Mouse (Mus musculus): ENCODE results near the gene Lef1. TPM values are rescaled to one million over a fixed set of nuclear protein-coding genes. Genes with fewer than 3 reads are reported as not detected.
A peak's percentile ranks its signal among the peaks of the same experiment; 100 is the strongest.

Lef1 gene
- polyA plus RNA-seq, 2 experiments: 0.12 to 0.25 TPM

GRCm38 (mm10) chr3:131255399-131255981 is 145.2 kb downstream of the Lef1 start:
- whole genome bisulfite sequencing (ENCODE audit: insufficient replicate concordance): 67% methylated on average over 3 of the region's 3 CpGs
- Histone ChIP-seq H3K9ac (replicated peaks) (no peak overlapping the region), H3K9me3 (ENCODE audit: control insufficient read depth, low read length) (no peaks in the 10 kb centered on the region), H3K36me3 (replicated peaks; ENCODE audit: control insufficient read depth, insufficient read depth, low read depth) (no peaks in the 10 kb centered on the region), H3K4me1 (replicated peaks; ENCODE audit: control insufficient read depth in 2 of 2, insufficient read depth in 2 of 2, low read length in 1 of 2) (no peaks in the 10 kb centered on the region), H3K27ac (no peak overlapping the region), H3K4me3 (ENCODE audit: insufficient read depth in 1 of 2, low read depth in 2 of 2, low read length in 2 of 2) (no peak overlapping the region), H3K27me3 (ENCODE audit: control insufficient read depth, insufficient read depth, low read length) (no peaks in the 10 kb centered on the region), H3K4me2 (ENCODE audit: low read depth) (no peak overlapping the region)
- TF ChIP-seq EP300 (IDR thresholded peaks at IDR 0.05; ENCODE audit: low read depth): no peak
- no peak for TF ChIP-seq CTCF (IDR thresholded peaks at IDR 0.05; ENCODE audit: low read depth)
- ATAC-seq (ENCODE audit: insufficient read depth) (no peak), DNase-seq (ENCODE audit: low read depth in 3 of 3, low spot score in 3 of 3) (no peak)

DNA sequence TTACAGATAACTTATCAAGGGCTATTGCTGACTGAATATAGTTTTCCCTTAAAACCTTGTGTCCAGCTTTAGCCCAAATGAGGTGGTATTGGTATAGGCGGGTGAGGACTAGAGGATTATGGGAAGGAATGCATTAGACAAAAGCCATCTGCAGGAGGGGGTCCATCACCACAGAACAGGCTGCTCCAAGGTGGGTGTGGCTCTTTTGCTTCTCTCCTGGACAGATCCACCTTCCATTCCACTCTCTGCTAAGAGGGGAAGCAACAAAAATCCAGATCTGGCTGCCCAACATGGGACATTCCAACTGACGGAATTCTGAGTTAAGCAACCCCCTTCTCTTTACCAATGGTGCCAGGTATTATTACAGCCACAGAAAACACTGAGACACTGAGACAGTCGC is 148.7 kb downstream of the Lef1 start:
- H3K36me3 ChIP-seq (replicated peaks; ENCODE audit: control insufficient read depth, insufficient read depth, low read depth): no peaks in the 10 kb centered on the region
- H3K27me3 ChIP-seq (ENCODE audit: control insufficient read depth, insufficient read depth, low read length): no peaks in the 10 kb centered on the region
- no peak overlapping the region for H3K27ac ChIP-seq
- ATAC-seq (ENCODE audit: insufficient read depth) (no peak), DNase-seq (ENCODE audit: low read depth in 3 of 3, low spot score in 3 of 3) (no peak)
- H3K4me1 ChIP-seq (replicated peaks; ENCODE audit: control insufficient read depth in 2 of 2, insufficient read depth in 2 of 2, low read length in 1 of 2): no peaks in the 10 kb centered on the region
- no peak for TF ChIP-seq CTCF (IDR thresholded peaks at IDR 0.05; ENCODE audit: low read depth)
- no peak for TF ChIP-seq EP300 (IDR thresholded peaks at IDR 0.05; ENCODE audit: low read depth)
- no peak overlapping the region for H3K9ac ChIP-seq (replicated peaks)
- no peak overlapping the region for H3K4me2 ChIP-seq (ENCODE audit: low read depth)
- 61% methylated on average over 3 of the region's 3 CpGs for WGBS (ENCODE audit: insufficient replicate concordance)
- H3K9me3 ChIP-seq (ENCODE audit: control insufficient read depth, low read length): no peaks in the 10 kb centered on the region
- H3K4me3 ChIP-seq (ENCODE audit: insufficient read depth in 1 of 2, low read depth in 2 of 2, low read length in 2 of 2): no peak overlapping the region

DNA sequence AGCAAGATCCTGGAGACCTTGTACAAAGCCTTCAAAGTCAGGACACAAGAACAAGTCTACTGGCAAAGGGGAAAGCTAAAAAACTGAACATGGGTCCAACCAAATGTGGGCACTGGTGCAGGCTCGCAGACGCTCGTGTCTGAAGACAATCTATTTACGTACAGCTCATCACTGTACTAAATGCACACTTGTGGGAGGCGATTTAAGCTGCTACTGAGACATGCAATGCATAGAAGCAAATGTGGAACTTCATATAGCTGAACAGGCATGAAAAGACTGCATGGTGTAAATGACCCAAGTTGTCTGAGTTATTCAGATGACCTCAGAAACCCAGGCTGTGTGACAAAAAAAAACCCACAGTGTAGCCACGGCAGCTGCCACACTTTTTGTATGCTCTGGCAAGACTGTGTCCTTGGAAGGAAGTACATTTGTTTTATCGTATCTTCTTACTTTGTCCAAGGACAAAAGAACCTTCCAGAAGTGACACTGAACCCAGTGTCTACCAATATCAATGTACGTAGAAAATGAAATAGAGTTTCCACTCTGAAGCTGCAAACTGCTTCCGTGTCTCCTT is 149.2 kb downstream of the Lef1 start:
- 70% methylated on average over 9 of the region's 9 CpGs for WGBS (ENCODE audit: insufficient replicate concordance)
- H3K4me2 ChIP-seq (ENCODE audit: low read depth): no peak overlapping the region
- TF ChIP-seq EP300 (IDR thresholded peaks at IDR 0.05; ENCODE audit: low read depth): no peak
- no peak for TF ChIP-seq CTCF (IDR thresholded peaks at IDR 0.05; ENCODE audit: low read depth)
- H3K4me1 ChIP-seq (replicated peaks; ENCODE audit: control insufficient read depth in 2 of 2, insufficient read depth in 2 of 2, low read length in 1 of 2): no peaks in the 10 kb centered on the region
- H3K9ac ChIP-seq (replicated peaks): no peak overlapping the region
- H3K27me3 ChIP-seq (ENCODE audit: control insufficient read depth, insufficient read depth, low read length): no peaks in the 10 kb centered on the region
- H3K36me3 ChIP-seq (replicated peaks; ENCODE audit: control insufficient read depth, insufficient read depth, low read depth): no peaks in the 10 kb centered on the region
- H3K9me3 ChIP-seq (ENCODE audit: control insufficient read depth, low read length): no peaks in the 10 kb centered on the region
- no peak for ATAC-seq (ENCODE audit: insufficient read depth)
- no peak overlapping the region for H3K27ac ChIP-seq
- no peak for DNase-seq (ENCODE audit: low read depth in 3 of 3, low spot score in 3 of 3)
- H3K4me3 ChIP-seq (ENCODE audit: insufficient read depth in 1 of 2, low read depth in 2 of 2, low read length in 2 of 2): no peak overlapping the region

DNA sequence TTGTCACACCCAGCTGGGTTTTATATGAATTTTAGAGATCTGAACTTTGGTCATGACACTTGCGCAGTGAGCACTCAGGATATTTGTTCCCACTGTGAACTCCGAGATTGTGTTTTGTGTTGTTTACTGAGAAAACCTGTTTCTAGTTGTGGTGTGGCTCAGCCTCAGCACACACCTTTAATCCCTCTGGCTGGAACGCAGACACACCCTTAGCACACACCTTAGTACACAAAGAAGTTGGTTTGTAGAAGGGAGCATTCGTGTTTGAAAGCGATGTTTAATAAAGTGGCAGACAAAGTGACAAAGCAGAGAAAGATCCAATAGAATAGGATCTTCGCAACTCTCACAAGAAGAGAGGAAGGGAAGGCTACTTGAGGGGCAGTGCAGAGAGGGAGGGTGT is 150.1 kb downstream of the Lef1 start:
- H3K27me3 ChIP-seq (ENCODE audit: control insufficient read depth, insufficient read depth, low read length): no peaks in the 10 kb centered on the region
- H3K36me3 ChIP-seq (replicated peaks; ENCODE audit: control insufficient read depth, insufficient read depth, low read depth): no peaks in the 10 kb centered on the region
- DNase-seq (ENCODE audit: low read depth in 3 of 3, low spot score in 3 of 3) (no peak), ATAC-seq (ENCODE audit: insufficient read depth) (no peak)
- H3K9ac ChIP-seq (replicated peaks): no peak overlapping the region
- no peaks in the 10 kb centered on the region; a peak in 1 of 4 replicates for H3K4me1 ChIP-seq (replicated peaks; ENCODE audit: control insufficient read depth in 2 of 2, insufficient read depth in 2 of 2, low read length in 1 of 2)
- H3K4me2 ChIP-seq (ENCODE audit: low read depth): no peak overlapping the region
- whole genome bisulfite sequencing (ENCODE audit: insufficient replicate concordance): 82% methylated on average over 6 of the region's 6 CpGs
- TF ChIP-seq EP300 (IDR thresholded peaks at IDR 0.05; ENCODE audit: low read depth) (no peak), CTCF (IDR thresholded peaks at IDR 0.05; ENCODE audit: low read depth) (no peak)
- no peak overlapping the region for H3K4me3 ChIP-seq (ENCODE audit: insufficient read depth in 1 of 2, low read depth in 2 of 2, low read length in 2 of 2)
- no peaks in the 10 kb centered on the region for H3K9me3 ChIP-seq (ENCODE audit: control insufficient read depth, low read length)
- no peak overlapping the region for H3K27ac ChIP-seq

DNA sequence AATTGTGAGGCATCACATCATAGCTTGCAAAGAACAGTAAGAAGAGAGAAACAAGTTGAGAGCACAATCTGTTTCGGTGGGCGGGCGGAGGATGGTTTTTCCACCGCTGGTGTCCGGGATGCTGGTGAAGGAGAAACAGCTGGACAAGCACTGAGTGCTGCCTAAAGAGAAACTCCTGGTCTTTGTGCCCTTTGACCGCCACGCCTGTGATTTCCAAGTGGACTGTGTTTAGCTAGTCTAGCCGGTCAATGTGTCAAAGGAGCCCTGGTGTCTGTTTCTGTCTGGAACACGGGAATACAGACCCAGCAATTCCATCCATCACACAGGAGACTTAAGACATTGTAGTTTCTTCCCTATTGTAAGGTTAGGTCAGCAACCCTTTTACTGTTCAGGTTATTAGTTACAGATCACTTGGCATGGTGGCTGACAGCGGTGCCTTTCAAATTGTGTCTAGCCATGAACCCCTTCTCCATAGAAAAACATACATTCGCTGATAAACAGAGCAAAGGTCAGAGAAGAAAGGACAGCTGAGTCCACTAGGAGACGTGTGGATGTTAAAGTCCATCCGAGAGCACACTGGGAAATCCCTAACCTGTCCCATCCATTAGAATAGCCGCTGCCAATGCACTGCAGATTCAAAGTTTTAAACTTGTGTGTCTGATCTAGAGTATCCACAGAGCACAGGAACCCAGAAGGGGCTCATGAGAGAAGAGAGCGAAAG is 153.7 kb downstream of the Lef1 start:
- Histone ChIP-seq H3K9ac (replicated peaks) (no peak overlapping the region), H3K4me1 (replicated peaks; ENCODE audit: control insufficient read depth in 2 of 2, insufficient read depth in 2 of 2, low read length in 1 of 2) (peaks cover 0 to 12% of the 10 kb centered on the region in 2 experiments; a peak in 2 of 4 replicates), H3K27me3 (ENCODE audit: control insufficient read depth, insufficient read depth, low read length) (no peaks in the 10 kb centered on the region), H3K36me3 (replicated peaks; ENCODE audit: control insufficient read depth, insufficient read depth, low read depth) (no peaks in the 10 kb centered on the region), H3K4me3 (ENCODE audit: insufficient read depth in 1 of 2, low read depth in 2 of 2, low read length in 2 of 2) (no peak overlapping the region), H3K9me3 (ENCODE audit: control insufficient read depth, low read length) (no peaks in the 10 kb centered on the region), H3K4me2 (ENCODE audit: low read depth) (0 out of 2 replicates have a peak overlapping the region, but pooled peaks have one; percentile 24), H3K27ac (no peak overlapping the region)
- WGBS (ENCODE audit: insufficient replicate concordance): 75% methylated on average over 15 of the region's 15 CpGs
- DNase-seq (ENCODE audit: low read depth in 3 of 3, low spot score in 3 of 3): no peak
- TF ChIP-seq CTCF (IDR thresholded peaks at IDR 0.05; ENCODE audit: low read depth) (no peak), EP300 (IDR thresholded peaks at IDR 0.05; ENCODE audit: low read depth) (no peak)
- peak; percentile 31; the same call in 1 of the 2 replicates for ATAC-seq (ENCODE audit: insufficient read depth)

Measured in liver, embryonic 14.5 days (tissue).